ENCODE assay signal across 10 mouse cellular contexts in the genomic region with DNA sequence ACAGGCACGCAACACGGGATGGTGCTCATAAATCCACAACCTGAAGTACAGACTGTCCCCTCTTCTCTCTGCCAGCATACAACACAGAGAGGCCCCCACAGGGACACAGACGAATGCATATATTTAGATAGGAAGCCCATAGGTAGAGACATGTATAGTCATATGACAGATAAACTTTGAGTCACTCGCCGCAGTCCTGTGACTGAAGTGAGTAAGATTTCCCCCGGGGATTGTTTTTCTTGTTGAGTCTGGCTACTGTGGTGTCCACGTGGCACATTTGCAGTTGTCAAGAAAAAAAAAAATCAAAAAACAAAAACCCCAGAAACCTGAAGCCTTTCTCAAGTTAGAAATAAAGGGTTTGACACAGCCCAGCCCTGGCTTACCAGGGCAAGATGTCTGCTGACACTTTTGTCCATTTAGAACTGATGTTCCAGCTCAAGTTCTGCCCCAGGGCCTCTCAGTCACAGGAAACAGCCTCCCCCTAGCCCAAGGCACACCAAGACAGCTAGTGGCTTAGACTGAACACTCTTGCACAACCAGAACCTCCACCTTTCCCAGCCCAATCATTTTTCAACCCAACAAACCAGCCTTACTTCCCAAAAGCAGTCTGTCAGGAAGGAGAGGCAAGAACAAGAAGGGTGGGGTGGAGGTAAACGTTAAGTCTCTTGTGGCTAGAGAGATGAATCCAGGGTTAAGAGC. TPM values are rescaled to one million over a fixed set of nuclear protein-coding genes. Genes with fewer than 3 reads are reported as not detected.
DNase-seq lines count a peak whose midpoint lies in the region; ATAC-seq and TF ChIP-seq lines count a peak whose summit lies in the region.
"Had no signal": no experiment of that assay in that cellular context is flagged by ENCODE, and none has a peak within 500 bp of the region (broad histone marks: within the 10 kb centered on the region; RNA-seq: fewer than 3 reads in every experiment).

No protein-coding gene starts in this region.

- peak; percentile 69 for ATAC-seq in liver, embryonic 13.5 days (ENCODE audit: low read depth)
- ATAC-seq in intestine, postnatal 0 days = no peak
- no peak for ATAC-seq in intestine, embryonic 15.5 days

- no peaks in the 10 kb centered on the region for H3K79me2 ChIP-seq in heart, adult 2 months (replicated peaks; ENCODE audit: control insufficient read depth, insufficient read depth, low read length)

- no peak for TF ChIP-seq EP300 in heart, adult 2 months (IDR thresholded peaks at IDR 0.05; ENCODE audit: insufficient read depth, low read depth, low read length)

- peak overlapping the region; percentile 46 for H3K4me2 ChIP-seq in liver, embryonic 13.5 days
- no peak overlapping the region for H3K4me2 ChIP-seq in intestine, postnatal 0 days (replicated peaks; ENCODE audit: low read depth)
- H3K4me2 ChIP-seq in intestine, embryonic 15.5 days (replicated peaks) = no peak overlapping the region
- H3K4me2 ChIP-seq: stomach, embryonic 15.5 days had no signal

- no peak overlapping the region; the same call in 1 of the 2 replicates for H3K9ac ChIP-seq in heart, adult 2 months (ENCODE audit: low read depth, low read length)
- H3K9ac ChIP-seq in liver, embryonic 13.5 days = peak overlapping the region; percentile 39; the same call in 1 of the 2 replicates
- H3K9ac ChIP-seq in intestine, postnatal 0 days (ENCODE audit: low read depth, low read length) = no peak overlapping the region
- no peak overlapping the region for H3K9ac ChIP-seq in intestine, embryonic 15.5 days
- H3K9ac ChIP-seq: stomach, embryonic 15.5 days had no signal

- TF ChIP-seq CTCF in heart, adult 2 months (IDR thresholded peaks at IDR 0.05) = no peak
- TF ChIP-seq CTCF in intestine, postnatal 0 days (IDR thresholded peaks at IDR 0.05; ENCODE audit: low read depth) = no peak

- peak overlapping the region; percentile 58; the same call in 1 of the 2 replicates for H3K27ac ChIP-seq in heart, adult 2 months
- H3K27ac ChIP-seq in liver, embryonic 13.5 days = peak overlapping the region; percentile 29
- no peak overlapping the region for H3K27ac ChIP-seq in intestine, postnatal 0 days (ENCODE audit: low read depth, low read length)
- H3K27ac ChIP-seq in intestine, embryonic 15.5 days = no peak overlapping the region
- H3K27ac ChIP-seq: stomach, embryonic 15.5 days had no signal

- WGBS in heart, adult 2 months = 36% methylated on average over 8 of the region's 8 CpGs
- 9% methylated on average over 8 of the region's 8 CpGs for WGBS in liver, embryonic 13.5 days (ENCODE audit: insufficient replicate concordance)
- WGBS in intestine, postnatal 0 days = 35% methylated on average over 8 of the region's 8 CpGs
- 39% methylated on average over 8 of the region's 8 CpGs for WGBS in intestine, embryonic 15.5 days

- no peak overlapping the region for H3K4me3 ChIP-seq in heart, adult 2 months
- no peak overlapping the region for H3K4me3 ChIP-seq in liver, embryonic 13.5 days (replicated peaks)
- H3K4me3 ChIP-seq in intestine, postnatal 0 days (ENCODE audit: low read depth, low read length) = no peak overlapping the region
- H3K4me3 ChIP-seq in intestine, embryonic 15.5 days (replicated peaks) = no peak overlapping the region
- H3K4me3 ChIP-seq: stomach, embryonic 15.5 days had no signal

- intact Hi-C loops in heart, adult 2 months (cut with DNase I) = no loop called here

- H3K36me3 ChIP-seq in heart, adult 2 months (ENCODE audit: control insufficient read depth, insufficient read depth, low read length) = peaks cover 4% of the 10 kb centered on the region
- H3K36me3 ChIP-seq in liver, embryonic 13.5 days = no peaks in the 10 kb centered on the region
- no peaks in the 10 kb centered on the region for H3K36me3 ChIP-seq in intestine, postnatal 0 days (ENCODE audit: control insufficient read depth, insufficient read depth)
- no peaks in the 10 kb centered on the region for H3K36me3 ChIP-seq in intestine, embryonic 15.5 days
- H3K36me3 ChIP-seq: stomach, embryonic 15.5 days had no signal

- DNase-seq in heart, adult 2 months = no peak
- DNase-seq in heart, adult 11 months = no peak
- peak; percentile 92 for DNase-seq in 3T3-L1 (ENCODE audit: low read depth, low spot score)
- DNase-seq in T-cell, adult 2 months (ENCODE audit: low spot score) = peak; percentile 91
- no peak for DNase-seq in liver, embryonic 13.5 days
- DNase-seq in layer of hippocampus, postnatal 36 days = no peak
- DNase-seq: cerebellum, adult 8-10 months had no signal

- H3K4me1 ChIP-seq in heart, adult 2 months (ENCODE audit: control insufficient read depth, insufficient read depth, low read length) = peaks cover 11% of the 10 kb centered on the region
- H3K4me1 ChIP-seq in liver, embryonic 13.5 days (replicated peaks) = peaks cover 37% of the 10 kb centered on the region
- H3K4me1 ChIP-seq in intestine, postnatal 0 days (replicated peaks; ENCODE audit: control insufficient read depth, insufficient read depth, low read length) = no peaks in the 10 kb centered on the region
- H3K4me1 ChIP-seq in intestine, embryonic 15.5 days (replicated peaks) = peaks cover 7% of the 10 kb centered on the region

- no peaks in the 10 kb centered on the region for H3K9me3 ChIP-seq in liver, embryonic 13.5 days (replicated peaks)
- no peaks in the 10 kb centered on the region for H3K9me3 ChIP-seq in intestine, postnatal 0 days (ENCODE audit: control insufficient read depth)
- no peaks in the 10 kb centered on the region for H3K9me3 ChIP-seq in intestine, embryonic 15.5 days
- H3K9me3 ChIP-seq: stomach, embryonic 15.5 days had no signal

- H3K27me3 ChIP-seq in heart, adult 2 months (ENCODE audit: control insufficient read depth, insufficient read depth, low read length) = no peaks in the 10 kb centered on the region
- no peaks in the 10 kb centered on the region for H3K27me3 ChIP-seq in liver, embryonic 13.5 days
- peaks cover 12% of the 10 kb centered on the region; the same call in 1 of the 2 replicates for H3K27me3 ChIP-seq in intestine, postnatal 0 days (replicated peaks; ENCODE audit: control insufficient read depth, insufficient read depth, low read length)
- H3K27me3 ChIP-seq in intestine, embryonic 15.5 days (replicated peaks) = no peaks in the 10 kb centered on the region; the same call in 1 of the 2 replicates
- H3K27me3 ChIP-seq: stomach, embryonic 15.5 days had no signal

- TF ChIP-seq POLR2A in heart, adult 2 months (IDR thresholded peaks at IDR 0.05; ENCODE audit: insufficient read depth, low read depth, low read length) = no peak

RNA-seq across cellular contexts. Expression of gene Smu1, which starts 24.2 kb away (rescaled TPM):
- total RNA-seq in heart, adult 2 months (2021) = 10 to 100 TPM; 27.0 to 31.7 TPM
- 13.8 and 28.8 TPM in 2 replicates for polyA plus RNA-seq in heart, adult 2 months (2012; rRNA removed)
- polyA plus RNA-seq in liver, embryonic 13.5 days (2015; fragmentation: Nextera tagmentation; extraction: Ambion mirVana) = 96.1 and 106 TPM in 2 replicates
- polyA plus RNA-seq in intestine, postnatal 0 days (2015; fragmentation: Nextera tagmentation; extraction: Ambion mirVana) = 68.8 and 72.1 TPM in 2 replicates
- 10 to 100 TPM; 51.4 to 55.3 TPM for total RNA-seq in layer of hippocampus, postnatal 36 days (2021)
- polyA plus RNA-seq in intestine, embryonic 15.5 days (2015; fragmentation: Nextera tagmentation; extraction: Ambion mirVana) = 147 and 149 TPM in 2 replicates

RNA-seq across cellular contexts. Expression of gene Dnaja1, which starts 60.0 kb away (rescaled TPM):
- total RNA-seq in heart, adult 2 months (2021) = 100 to 1,000 TPM in 1 of 2 experiments, 10 to 100 TPM in 1; 60.2 to 114 TPM
- 5.9 and 11.5 TPM in 2 replicates for polyA plus RNA-seq in heart, adult 2 months (2012; rRNA removed)
- 198 and 259 TPM in 2 replicates for polyA plus RNA-seq in liver, embryonic 13.5 days (2015; fragmentation: Nextera tagmentation; extraction: Ambion mirVana)
- polyA plus RNA-seq in intestine, postnatal 0 days (2015; fragmentation: Nextera tagmentation; extraction: Ambion mirVana) = 320 and 345 TPM in 2 replicates
- total RNA-seq in layer of hippocampus, postnatal 36 days (2021) = 100 to 1,000 TPM; 368 to 372 TPM
- polyA plus RNA-seq in intestine, embryonic 15.5 days (2015; fragmentation: Nextera tagmentation; extraction: Ambion mirVana) = 335 and 379 TPM in 2 replicates

Comparison
In these comparisons a context has a peak if more than half of its experiments do, and no peak if none do; other contexts are left out.
1. DNase-seq: peak in 3T3-L1 (single experiment) and T-cell, adult 2 months (single experiment); none in heart, adult 2 months (0 of 2), heart, adult 11 months (single experiment), liver, embryonic 13.5 days (single experiment) and layer of hippocampus, postnatal 36 days (0 of 2).
2. H3K27ac ChIP-seq: peak in heart, adult 2 months (single experiment) and liver, embryonic 13.5 days (single experiment); none in intestine, postnatal 0 days (single experiment) and intestine, embryonic 15.5 days (single experiment).
3. RNA of gene Dnaja1, which starts 60.0 kb away (polyA plus RNA-seq): 335 to 379 TPM in intestine, embryonic 15.5 days, 320 to 345 TPM in intestine, postnatal 0 days and 198 to 259 TPM in liver, embryonic 13.5 days; 5.9 to 11.5 TPM in heart, adult 2 months; every median in the first group is over 10 times any median in the second.